Mouse (Mus musculus) left cerebral cortex, adult 6 months (tissue): Measurements from ENCODE around the gene Mmp25. TPM values are rescaled to one million over a fixed set of nuclear protein-coding genes. Genes with fewer than 3 reads are reported as not detected.

Experiments
- long read RNA-seq, 2 experiments: library from polyadenylated mRNA; unstranded; transcript quantifications; one replicate each; pipeline ENCODE4 v2.0.0; 2019 to 2020
- polyA plus RNA-seq: library from polyadenylated mRNA; unstranded; fragments of <200 nt; fragmentation: Nextera tagmentation; gene quantifications from 2 replicates; pipeline ENCODE4 v1.2.3, GENCODE M21; 2021

Mmp25 gene
- 0.03 and 0.06 TPM in 2 replicates for polyA plus RNA-seq
- long read RNA-seq, experiment 1 = 0 reads
- long read RNA-seq, experiment 2 = 0 reads

GRCm38 (mm10) chr17:23644613-23645495, at the start of gene Mmp25:
TSS of gene Mmp25 (minus strand) at chr17:23645277.

GRCm38 (mm10) chr17:23683856-23684672, 39.0 kb upstream of the Mmp25 start, which contains the start of gene Cldn9:
TSS of gene Cldn9 (minus strand) at chr17:23684026.

GRCm38 (mm10) chr17:23679127-23679835, 34.2 kb upstream of the Mmp25 start, which contains the start of gene Cldn6:
TSS of gene Cldn6 (plus strand) at chr17:23679249.

GRCm38 (mm10) chr17:23677236-23677679, 32.2 kb upstream of the Mmp25 start, which contains the start of gene Tnfrsf12a:
TSS of gene Tnfrsf12a (minus strand) at chr17:23677468.

GRCm38 (mm10) chr17:23673424-23674073, 28.5 kb upstream of the Mmp25 start, which contains the start of the genes Hcfc1r1 and Thoc6:
TSS of gene Hcfc1r1 (plus strand) at chr17:23673596.
TSS of gene Thoc6 (minus strand) at chr17:23673882.

GRCm38 (mm10) chr17:23660117-23660875, 15.2 kb upstream of the Mmp25 start, which contains the start of gene Bicdl2:
TSS of gene Bicdl2 (plus strand) at chr17:23660506.

GRCm38 (mm10) chr17:23600641-23601622, 44.1 kb downstream of the Mmp25 start, which contains the start of gene Zscan10:
TSS of gene Zscan10 (plus strand) at chr17:23600856.

GRCm38 (mm10) chr17:23598582-23599552, 46.2 kb downstream of the Mmp25 start, which contains the start of gene Zfp13:
TSS of gene Zfp13 (minus strand) at chr17:23599487.

Other genes starting within 250 kb of the Mmp25 start
- not detected in 2 replicates for gene Vmn2r117, start 165.6 kb downstream of the Mmp25 start, polyA plus RNA-seq
- 7.5 and 9.3 TPM in 2 replicates for gene Zfp213, start 81.0 kb downstream of the Mmp25 start, polyA plus RNA-seq
- gene Zfp13, start 45.8 kb downstream of the Mmp25 start, polyA plus RNA-seq = 14.4 TPM in 2 replicates
- gene Zscan10, start 44.4 kb downstream of the Mmp25 start, polyA plus RNA-seq = 0.06 TPM in 1 of 2 replicates, not detected in the other
- not detected in 2 replicates for gene Bicdl2, start 15.2 kb upstream of the Mmp25 start, polyA plus RNA-seq
- 212 and 288 TPM in 2 replicates for gene Hcfc1r1, start 28.3 kb upstream of the Mmp25 start, polyA plus RNA-seq
- 6.0 and 8.1 TPM in 2 replicates for gene Thoc6, start 28.6 kb upstream of the Mmp25 start, polyA plus RNA-seq
- 8.0 and 11.9 TPM in 2 replicates for gene Tnfrsf12a, start 32.2 kb upstream of the Mmp25 start, polyA plus RNA-seq
- not detected in 2 replicates for gene Cldn6, start 34.0 kb upstream of the Mmp25 start, polyA plus RNA-seq
- not detected in 2 replicates for gene Cldn9, start 38.7 kb upstream of the Mmp25 start, polyA plus RNA-seq
- gene 1520401A03Rik, start 77.5 kb upstream of the Mmp25 start, polyA plus RNA-seq = not detected in 2 replicates
- gene Pkmyt1, start 81.1 kb upstream of the Mmp25 start, polyA plus RNA-seq = 1.8 and 4.4 TPM in 2 replicates
- 121 and 122 TPM in 2 replicates for gene Paqr4, start 95.6 kb upstream of the Mmp25 start, polyA plus RNA-seq
- gene Kremen2, start 100.6 kb upstream of the Mmp25 start, polyA plus RNA-seq = 1.5 and 2.2 TPM in 2 replicates
- gene Flywch1, start 126.3 kb upstream of the Mmp25 start, polyA plus RNA-seq = 294 and 331 TPM in 2 replicates
- gene Flywch2, start 140.8 kb upstream of the Mmp25 start, polyA plus RNA-seq = 28.8 and 29.4 TPM in 2 replicates
- 120 and 290 TPM in 2 replicates for gene Srrm2, start 145.3 kb upstream of the Mmp25 start, polyA plus RNA-seq
- 1,419 and 1,447 TPM in 2 replicates for gene Elob, start 183.9 kb upstream of the Mmp25 start, polyA plus RNA-seq
- gene Prss33, start 190.8 kb upstream of the Mmp25 start, polyA plus RNA-seq = not detected in 2 replicates
- gene Prss32, start 198.6 kb upstream of the Mmp25 start, polyA plus RNA-seq = not detected in 2 replicates
- gene Prss41, start 198.9 kb upstream of the Mmp25 start, polyA plus RNA-seq = 0.11 and 0.18 TPM in 2 replicates
- not detected in 2 replicates for gene Prss21, start 222.8 kb upstream of the Mmp25 start, polyA plus RNA-seq
- not detected in 2 replicates for gene Dcpp1, start 235.6 kb upstream of the Mmp25 start, polyA plus RNA-seq
- gene Dcpp2, start 235.6 kb upstream of the Mmp25 start, polyA plus RNA-seq = not detected in 2 replicates